ENCODE assay signal across 20 mouse cellular contexts in genomic region chr1:14579376-14579775, GRCm38 (mm10).
A peak's percentile ranks its signal among the peaks of the same experiment; 100 is the strongest.
DNase-seq lines count a peak whose midpoint lies in the region; ATAC-seq and TF ChIP-seq lines count a peak whose summit lies in the region.
"Had no signal": no experiment of that assay in that cellular context is flagged by ENCODE, and none has a peak within 500 bp of the region (broad histone marks: within the 10 kb centered on the region; RNA-seq: fewer than 3 reads in every experiment).

No protein-coding gene starts in this region.

- H3K36me3 ChIP-seq in liver, adult 2 months (ENCODE audit: control insufficient read depth, insufficient read depth, low read length): no peaks in the 10 kb centered on the region
- no peaks in the 10 kb centered on the region for H3K36me3 ChIP-seq in liver, postnatal 0 days (replicated peaks; ENCODE audit: insufficient read depth, low read length)
- H3K36me3 ChIP-seq in macrophage (ENCODE audit: inconsistent target): no peaks in the 10 kb centered on the region
- H3K36me3 ChIP-seq in heart, adult 2 months (ENCODE audit: control insufficient read depth, insufficient read depth, low read length): no peaks in the 10 kb centered on the region
- H3K36me3 ChIP-seq: embryonic facial prominence, embryonic 10.5 days; embryonic facial prominence, embryonic 12.5 days; forebrain, embryonic 15.5 days had no signal

- no peak for ATAC-seq in liver, postnatal 0 days
- peak; percentile 64 for ATAC-seq in common myeloid progenitor, adult 5-6 weeks (replicated peaks; ENCODE audit: low read depth, poor library complexity, severe bottlenecking)
- ATAC-seq: forebrain, embryonic 13.5 days; forebrain, embryonic 15.5 days; forebrain, postnatal 0 days had no signal

- H3K27ac ChIP-seq in liver, adult 2 months (replicated peaks; ENCODE audit: insufficient read depth, low read depth, low read length): no peak overlapping the region
- no peak overlapping the region for H3K27ac ChIP-seq in liver, postnatal 0 days (ENCODE audit: low read depth)
- peak overlapping the region; percentile 75 for H3K27ac ChIP-seq in macrophage
- H3K27ac ChIP-seq in heart, adult 2 months: no peak overlapping the region
- H3K27ac ChIP-seq: embryonic facial prominence, embryonic 10.5 days; embryonic facial prominence, embryonic 12.5 days; forebrain, embryonic 13.5 days; forebrain, embryonic 15.5 days had no signal

- H3K27me3 ChIP-seq in liver, adult 2 months (ENCODE audit: control insufficient read depth, insufficient read depth, low read length): no peaks in the 10 kb centered on the region
- H3K27me3 ChIP-seq in liver, postnatal 0 days (ENCODE audit: insufficient read depth, low read length): no peaks in the 10 kb centered on the region
- H3K27me3 ChIP-seq in heart, adult 2 months (ENCODE audit: control insufficient read depth, insufficient read depth, low read length): no peaks in the 10 kb centered on the region
- H3K27me3 ChIP-seq: embryonic facial prominence, embryonic 12.5 days; forebrain, embryonic 13.5 days; forebrain, embryonic 15.5 days had no signal

- H3K4me3 ChIP-seq in liver, adult 2 months (ENCODE audit: insufficient read depth, low read depth, low read length): no peak overlapping the region
- no peak overlapping the region for H3K4me3 ChIP-seq in liver, postnatal 0 days (ENCODE audit: low read depth, low read length)
- H3K4me3 ChIP-seq in macrophage (ENCODE audit: inconsistent target): no peak overlapping the region
- no peak overlapping the region for H3K4me3 ChIP-seq in heart, adult 2 months
- H3K4me3 ChIP-seq: embryonic facial prominence, embryonic 10.5 days; embryonic facial prominence, embryonic 12.5 days; forebrain, embryonic 13.5 days; forebrain, embryonic 15.5 days had no signal

- H3K9me3 ChIP-seq in liver, postnatal 0 days (ENCODE audit: low read length): no peaks in the 10 kb centered on the region
- H3K9me3 ChIP-seq: embryonic facial prominence, embryonic 10.5 days; embryonic facial prominence, embryonic 12.5 days; forebrain, embryonic 13.5 days; forebrain, embryonic 15.5 days had no signal

- H3K9ac ChIP-seq in liver, adult 2 months (ENCODE audit: low read depth, low read length): no peak overlapping the region
- H3K9ac ChIP-seq in liver, postnatal 0 days (replicated peaks): no peak overlapping the region
- no peak overlapping the region for H3K9ac ChIP-seq in heart, adult 2 months (ENCODE audit: low read depth, low read length)
- H3K9ac ChIP-seq: embryonic facial prominence, embryonic 12.5 days; forebrain, embryonic 13.5 days; forebrain, embryonic 15.5 days; forebrain, postnatal 0 days had no signal

- intact Hi-C loops in heart, adult 2 months (cut with DNase I): loop anchor here (10.0 kb wide), 1 partner anchor 795 kb away; no protein-coding TSS in a partner anchor

- TF ChIP-seq CTCF in liver, adult 2 months (IDR thresholded peaks at IDR 0.05; ENCODE audit: low read depth, low read length): no peak
- TF ChIP-seq CTCF in liver, postnatal 0 days (IDR thresholded peaks at IDR 0.05; ENCODE audit: low read depth): no peak
- no peak for TF ChIP-seq CTCF in heart, adult 2 months (IDR thresholded peaks at IDR 0.05)

- H3K4me2 ChIP-seq in liver, postnatal 0 days (ENCODE audit: low read depth, low read length): no peak overlapping the region
- H3K4me2 ChIP-seq: embryonic facial prominence, embryonic 12.5 days; forebrain, embryonic 13.5 days; forebrain, embryonic 15.5 days had no signal

- H3K79me2 ChIP-seq in liver, adult 2 months (ENCODE audit: control insufficient read depth, insufficient read depth, low read length): no peaks in the 10 kb centered on the region
- H3K79me2 ChIP-seq in macrophage (ENCODE audit: inconsistent target): no peaks in the 10 kb centered on the region
- H3K79me2 ChIP-seq in heart, adult 2 months (replicated peaks; ENCODE audit: control insufficient read depth, insufficient read depth, low read length): no peaks in the 10 kb centered on the region

- TF ChIP-seq POLR2A in liver, adult 2 months (IDR thresholded peaks at IDR 0.05; ENCODE audit: extremely low read depth, insufficient read depth, low read length): no peak
- no peak for TF ChIP-seq POLR2A in heart, adult 2 months (IDR thresholded peaks at IDR 0.05; ENCODE audit: insufficient read depth, low read depth, low read length)

- no peaks in the 10 kb centered on the region for H3K4me1 ChIP-seq in liver, adult 2 months (ENCODE audit: control insufficient read depth, insufficient read depth, low read length)
- no peaks in the 10 kb centered on the region for H3K4me1 ChIP-seq in liver, postnatal 0 days (ENCODE audit: insufficient read depth)
- H3K4me1 ChIP-seq in heart, adult 2 months (ENCODE audit: control insufficient read depth, insufficient read depth, low read length): no peaks in the 10 kb centered on the region
- H3K4me1 ChIP-seq: embryonic facial prominence, embryonic 10.5 days; embryonic facial prominence, embryonic 12.5 days; forebrain, embryonic 13.5 days; forebrain, embryonic 15.5 days had no signal

- 54% methylated on average over 1 of the region's 1 CpGs for WGBS in liver, adult 2 months
- 27% methylated on average over 1 of the region's 1 CpGs for WGBS in liver, postnatal 0 days (ENCODE audit: insufficient replicate concordance)
- WGBS in macrophage (ENCODE audit: missing documents): 0% methylated on average over 1 of the region's 1 CpGs
- 53% methylated on average over 1 of the region's 1 CpGs for WGBS in heart, adult 2 months

- no peak for TF ChIP-seq EP300 in liver, postnatal 0 days (IDR thresholded peaks at IDR 0.05; ENCODE audit: low read depth)
- no peak for TF ChIP-seq EP300 in heart, adult 2 months (IDR thresholded peaks at IDR 0.05; ENCODE audit: insufficient read depth, low read depth, low read length)

- DNase-seq in liver, adult 2 months (ENCODE audit: extremely low read depth, low read depth, low spot score): peak; percentile 17
- no peak for DNase-seq in liver, postnatal 0 days
- peak; percentile 3 for DNase-seq in skeletal muscle tissue, adult 2 months (ENCODE audit: low read depth, low spot score)
- no peak for DNase-seq in embryo, embryonic 10 days (ENCODE audit: low spot score)
- no peak for DNase-seq in heart, adult 2 months
- DNase-seq in urinary bladder, postnatal 10 days (ENCODE audit: low spot score): no peak
- DNase-seq: adrenal gland, adult 2 months; adrenal gland, postnatal 10 days; adrenal gland, postnatal 25 days; cerebellum, adult 11-12 months; cerebellum, adult 2 months; cerebellum, adult 9-10 months; cerebellum, postnatal 25 days; forebrain, postnatal 0 days had no signal

Comparison
In these comparisons a context has a peak if more than half of its experiments do, and no peak if none do; other contexts are left out.
1. DNase-seq: peak in liver, adult 2 months (single experiment) and skeletal muscle tissue, adult 2 months (single experiment); none in liver, postnatal 0 days (single experiment), embryo, embryonic 10 days (single experiment), heart, adult 2 months (0 of 2) and urinary bladder, postnatal 10 days (single experiment).